Mouse (Mus musculus) G1E (cell line): ENCODE data around the gene Slc22a3.

Experiments
- GATA1 ChIP-seq: IDR thresholded peaks from 2 replicates; pipeline ENCODE4 v1.6.1; 2012; ENCODE audit warnings: borderline replicate concordance, low read length, inconsistent platforms, mixed read lengths
- POLR2AphosphoS5 ChIP-seq: IDR thresholded peaks from 2 replicates; pipeline ENCODE4 v1.6.1; 2012; ENCODE audit warnings: low read depth, low read length, inconsistent platforms; ENCODE audit not compliant: insufficient replicate concordance
- TAL1 ChIP-seq: conservative IDR thresholded peaks from 2 replicates; pipeline ENCODE4 v1.6.1; 2012; ENCODE audit warnings: low read depth, low read length, inconsistent platforms, mixed read lengths

GRCm38 (mm10) chr17:12380287-12380686 is 127.2 kb downstream of the Slc22a3 start:
- TF ChIP-seq GATA1 (no peak), POLR2AphosphoS5 (no peak), TAL1 (no peak)
